Mouse (Mus musculus): ENCODE results near the gene Ppp1r26. TPM values are rescaled to one million over a fixed set of nuclear protein-coding genes. Genes with fewer than 3 reads are reported as not detected.

Gene Ppp1r26
- polyA plus RNA-seq, 1 experiment: 4.6 TPM

GRCm38 (mm10) chr2:28497561-28497960, 51.0 kb downstream of the Ppp1r26 start:
- no peak for DNase-seq (ENCODE audit: low read depth)

GRCm38 (mm10) chr2:28498431-28498830, 51.8 kb downstream of the Ppp1r26 start:
- no peak for DNase-seq (ENCODE audit: low read depth)

- DNase-seq (ENCODE audit: low read depth): no peak
Measured at GRCm38 (mm10) chr2:28502987-28503386, 56.4 kb downstream of the Ppp1r26 start.

GRCm38 (mm10) chr2:28504676-28505075, 58.1 kb downstream of the Ppp1r26 start:
- DNase-seq (ENCODE audit: low read depth): no peak

Other genes with a start within 250 kb of the Ppp1r26 start
- 1.1 and 2.7 TPM in 2 replicates for gene 1700007K13Rik, start 19.5 kb downstream of the Ppp1r26 start, polyA plus RNA-seq (2012; rRNA removed)
- 31.1 and 36.4 TPM in 2 replicates for gene Mrps2, start 21.3 kb downstream of the Ppp1r26 start, polyA plus RNA-seq (2012; rRNA removed)
- 3.4 TPM in 2 replicates for gene Gbgt1, start 50.1 kb downstream of the Ppp1r26 start, polyA plus RNA-seq (2012; rRNA removed)
- 0.89 TPM in 1 of 2 replicates, not detected in the other for gene Gm10134, start 59.3 kb downstream of the Ppp1r26 start, polyA plus RNA-seq (2012; rRNA removed)
- 90.6 and 93.6 TPM in 2 replicates for gene Ralgds, start 66.3 kb downstream of the Ppp1r26 start, polyA plus RNA-seq (2012; rRNA removed)
- 0.48 and 1.6 TPM in 2 replicates for gene Cel, start 116.6 kb downstream of the Ppp1r26 start, polyA plus RNA-seq (2012; rRNA removed)
- gene Gtf3c5, start 137.0 kb downstream of the Ppp1r26 start, polyA plus RNA-seq (2012; rRNA removed): 17.3 and 18.2 TPM in 2 replicates
- gene Gfi1b, start 175.2 kb downstream of the Ppp1r26 start, polyA plus RNA-seq (2012; rRNA removed): 2.1 and 3.0 TPM in 2 replicates
- gene Tsc1, start 194.4 kb downstream of the Ppp1r26 start, polyA plus RNA-seq (2012; rRNA removed): 28.7 and 29.3 TPM in 2 replicates

All from gonadal fat pad, adult 2 months (tissue).